Mouse (Mus musculus) MEL (cell line): ENCODE data around the gene Lgr6. TPM values are rescaled to one million over a fixed set of nuclear protein-coding genes. Genes with fewer than 3 reads are reported as not detected.
A peak's percentile ranks its signal among the peaks of the same experiment; 100 is the strongest.

ENCODE experiments used
- DNase-seq: peaks from one replicate; pipeline ENCODE4 v3.0.0; 2011; ENCODE audit warnings: low read depth, low spot score
- H3K27ac ChIP-seq: 2 replicates; pipeline ENCODE4 v1.5.1; 2012; ENCODE audit warnings: low read depth, mild to moderate bottlenecking, control low read depth, low read length, moderate library complexity; ENCODE audit not compliant: control insufficient read depth
- H3K27me3 ChIP-seq, 2 experiments: fragments of 150-350 bp in 1 of 2; sonication (generic) in 1 of 2; 2 replicates each; pipeline ENCODE4 v1.6.1; 2012; ENCODE audit warnings: low read length in 2 of 2, mild to moderate bottlenecking in 2 of 2, improper control_type of control experiment in 1 of 2, moderate library complexity in 1 of 2; ENCODE audit not compliant: insufficient read depth in 2 of 2, control insufficient read depth in 1 of 2
- H3K36me3 ChIP-seq, 2 experiments: 2 replicates each; pipeline ENCODE4 v1.6.1; 2012 to 2014; ENCODE audit warnings: low read length in 2 of 2, improper control_type of control experiment in 1 of 2, inconsistent platforms in 1 of 2, mild to moderate bottlenecking in 1 of 2; ENCODE audit not compliant: insufficient read depth in 2 of 2, control insufficient read depth in 1 of 2
- H3K4me1 ChIP-seq, 2 experiments: fragments of 150-350 bp in 1 of 2; sonication (generic) in 1 of 2; 2 replicates each; pipeline ENCODE4 v1.6.1; 2012; ENCODE audit warnings: low read length in 2 of 2, improper control_type of control experiment in 1 of 2, mild to moderate bottlenecking in 1 of 2; ENCODE audit not compliant: insufficient read depth in 2 of 2, control insufficient read depth in 1 of 2
- H3K4me3 ChIP-seq, 2 experiments: fragments of 150-350 bp in 1 of 2; sonication (generic) in 1 of 2; 2 replicates each; pipeline ENCODE4 v1.5.1; 2012; ENCODE audit warnings: low read depth in 2 of 2, low read length in 2 of 2, mild to moderate bottlenecking in 2 of 2, moderate library complexity in 2 of 2, control low read depth in 1 of 2, improper control_type of control experiment in 1 of 2; ENCODE audit not compliant: control insufficient read depth in 1 of 2, insufficient read depth in 1 of 2
- H3K79me2 ChIP-seq: 2 replicates; pipeline ENCODE4 v1.6.1; 2012; ENCODE audit warnings: mild to moderate bottlenecking, low read length, moderate library complexity; ENCODE audit not compliant: control insufficient read depth, poor library complexity, insufficient read depth
- H3K9ac ChIP-seq: 2 replicates; pipeline ENCODE4 v1.6.1; 2012; ENCODE audit warnings: low read depth, mild to moderate bottlenecking, control low read depth, low read length, moderate library complexity; ENCODE audit not compliant: control insufficient read depth, poor library complexity, severe bottlenecking
- H3K9me3 ChIP-seq: fragments of 150-350 bp; sonication (generic); replicated peaks from 2 replicates; pipeline ENCODE4 v1.6.1; 2012; ENCODE audit warnings: mild to moderate bottlenecking, low read length, improper control_type of control experiment, moderate library complexity; ENCODE audit not compliant: insufficient read depth
- BHLHE40 ChIP-seq: IDR thresholded peaks from 2 replicates; pipeline ENCODE4 v1.6.1; 2012; ENCODE audit warnings: low read depth, mild to moderate bottlenecking, inconsistent platforms, low read length, improper control_type of control experiment, borderline replicate concordance
- CHD2 ChIP-seq: IDR thresholded peaks from 2 replicates; pipeline ENCODE4 v1.6.1; 2011; ENCODE audit warnings: low read length, improper control_type of control experiment
- CTCF ChIP-seq, 3 experiments: IDR thresholded peaks in 2 of 3; conservative IDR thresholded peaks in 1 of 3; 2 replicates each; pipeline ENCODE4 v1.5.1; 2011 to 2012; ENCODE audit warnings: low read length in 3 of 3, low read depth in 2 of 3, mild to moderate bottlenecking in 2 of 3, improper control_type of control experiment in 1 of 3, inconsistent platforms in 1 of 3, mixed read lengths in 1 of 3, moderate library complexity in 1 of 3; ENCODE audit not compliant: control insufficient read depth in 1 of 3, insufficient read depth in 1 of 3, poor library complexity in 1 of 3, severe bottlenecking in 1 of 3
- E2F4 ChIP-seq: IDR thresholded peaks from 2 replicates; pipeline ENCODE4 v1.6.1; 2011; ENCODE audit warnings: low read depth, low read length, improper control_type of control experiment, borderline replicate concordance
- ELF1 ChIP-seq: IDR thresholded peaks from 2 replicates; pipeline ENCODE4 v1.6.1; 2014; ENCODE audit warnings: low read depth, mild to moderate bottlenecking, inconsistent platforms, low read length, improper control_type of control experiment, moderate library complexity
- EP300 ChIP-seq, 2 experiments: IDR thresholded peaks; 2 replicates each; pipeline ENCODE4 v1.6.1; 2011; ENCODE audit warnings: improper control_type of control experiment in 2 of 2, low read length in 2 of 2, low read depth in 1 of 2, mild to moderate bottlenecking in 1 of 2
- ETS1 ChIP-seq: IDR thresholded peaks from 2 replicates; pipeline ENCODE4 v1.6.1; 2012; ENCODE audit warnings: low read depth, mild to moderate bottlenecking, inconsistent platforms, low read length, improper control_type of control experiment, moderate library complexity
- GABPA ChIP-seq: IDR thresholded peaks from 2 replicates; pipeline ENCODE4 v1.6.1; 2012; ENCODE audit warnings: low read depth, mild to moderate bottlenecking, inconsistent platforms, low read length, improper control_type of control experiment, moderate library complexity
- GATA1 ChIP-seq: IDR thresholded peaks from 2 replicates; pipeline ENCODE4 v1.6.1; 2011; ENCODE audit warnings: low read depth, low read length, improper control_type of control experiment
- HCFC1 ChIP-seq: IDR thresholded peaks from 2 replicates; pipeline ENCODE4 v1.6.1; 2012; ENCODE audit warnings: low read depth, mild to moderate bottlenecking, inconsistent platforms, low read length, improper control_type of control experiment, moderate library complexity
- MAZ ChIP-seq: IDR thresholded peaks from 2 replicates; pipeline ENCODE4 v1.6.1; 2012; ENCODE audit warnings: low read depth, mild to moderate bottlenecking, inconsistent platforms, low read length, improper control_type of control experiment
- MXI1 ChIP-seq: IDR thresholded peaks from 2 replicates; pipeline ENCODE4 v1.6.1; 2011; ENCODE audit warnings: mild to moderate bottlenecking, low read depth, low read length, improper control_type of control experiment
- MYB ChIP-seq: IDR thresholded peaks from 2 replicates; pipeline ENCODE4 v1.6.1; 2011; ENCODE audit warnings: mild to moderate bottlenecking, low read depth, low read length, improper control_type of control experiment
- NRF1 ChIP-seq: IDR thresholded peaks from 2 replicates; pipeline ENCODE4 v1.6.1; 2014; ENCODE audit warnings: low read depth, mild to moderate bottlenecking, inconsistent platforms, low read length, improper control_type of control experiment, moderate library complexity; ENCODE audit not compliant: poor library complexity, insufficient read depth, severe bottlenecking
- POLR2A ChIP-seq, 2 experiments: IDR thresholded peaks; 2 replicates each; pipeline ENCODE4 v1.6.1; 2011 to 2012; ENCODE audit warnings: low read length in 2 of 2, mild to moderate bottlenecking in 2 of 2, control low read depth in 1 of 2, improper control_type of control experiment in 1 of 2, low read depth in 1 of 2, moderate library complexity in 1 of 2; ENCODE audit not compliant: control insufficient read depth in 1 of 2, insufficient read depth in 1 of 2, poor library complexity in 1 of 2
- POLR2AphosphoS2 ChIP-seq: IDR thresholded peaks from 2 replicates; pipeline ENCODE4 v1.6.1; 2011; ENCODE audit warnings: low read length, improper control_type of control experiment
- POLR2AphosphoS5 ChIP-seq: IDR thresholded peaks from 2 replicates; pipeline ENCODE4 v1.6.1; 2012; ENCODE audit warnings: low read depth, borderline replicate concordance, mild to moderate bottlenecking, inconsistent platforms, low read length, moderate library complexity, mixed read lengths
- RAD21 ChIP-seq: IDR thresholded peaks from 2 replicates; pipeline ENCODE4 v1.6.1; 2011; ENCODE audit warnings: mild to moderate bottlenecking, low read depth, low read length, improper control_type of control experiment
- RCOR1 ChIP-seq: IDR thresholded peaks from 2 replicates; pipeline ENCODE4 v1.6.1; 2012; ENCODE audit warnings: low read depth, mild to moderate bottlenecking, inconsistent platforms, low read length, improper control_type of control experiment
- SIN3A ChIP-seq: IDR thresholded peaks from 2 replicates; pipeline ENCODE4 v1.6.1; 2012; ENCODE audit warnings: low read length, improper control_type of control experiment, inconsistent platforms
- SMC3 ChIP-seq: IDR thresholded peaks from 2 replicates; pipeline ENCODE4 v1.6.1; 2011; ENCODE audit warnings: low read depth, low read length, improper control_type of control experiment
- TAL1 ChIP-seq: IDR thresholded peaks from 2 replicates; pipeline ENCODE4 v1.6.1; 2012; ENCODE audit warnings: mild to moderate bottlenecking, inconsistent platforms, low read length, moderate library complexity, mixed read lengths
- TCF12 ChIP-seq: IDR thresholded peaks from 2 replicates; pipeline ENCODE4 v1.6.1; 2014; ENCODE audit warnings: low read depth, mild to moderate bottlenecking, inconsistent platforms, low read length, improper control_type of control experiment, moderate library complexity
- UBTF ChIP-seq: IDR thresholded peaks from 2 replicates; pipeline ENCODE4 v1.6.1; 2012; ENCODE audit warnings: low read depth, mild to moderate bottlenecking, inconsistent platforms, low read length, improper control_type of control experiment, moderate library complexity, borderline replicate concordance; ENCODE audit not compliant: insufficient read depth
- USF1 ChIP-seq: IDR thresholded peaks from 2 replicates; pipeline ENCODE4 v1.6.1; 2014; ENCODE audit warnings: low read depth, mild to moderate bottlenecking, inconsistent platforms, low read length, improper control_type of control experiment, moderate library complexity
- USF2 ChIP-seq, 2 experiments: IDR thresholded peaks; 2 replicates each; pipeline ENCODE4 v1.6.1; 2011 to 2012; ENCODE audit warnings: improper control_type of control experiment in 2 of 2, low read length in 2 of 2, borderline replicate concordance in 1 of 2, inconsistent platforms in 1 of 2, low read depth in 1 of 2, mild to moderate bottlenecking in 1 of 2; ENCODE audit not compliant: insufficient read depth in 1 of 2
- ZC3H11A ChIP-seq: IDR thresholded peaks from 2 replicates; pipeline ENCODE4 v1.6.1; 2012; ENCODE audit warnings: low read depth, mild to moderate bottlenecking, inconsistent platforms, low read length, improper control_type of control experiment
- ZKSCAN1 ChIP-seq: IDR thresholded peaks from 2 replicates; pipeline ENCODE4 v1.6.1; 2012; ENCODE audit warnings: low read depth, mild to moderate bottlenecking, inconsistent platforms, low read length, improper control_type of control experiment, moderate library complexity
- ZMIZ1 ChIP-seq: IDR thresholded peaks from 2 replicates; pipeline ENCODE4 v1.6.1; 2012; ENCODE audit warnings: low read depth, mild to moderate bottlenecking, inconsistent platforms, low read length, improper control_type of control experiment, moderate library complexity
- ZNF384 ChIP-seq: IDR thresholded peaks from 2 replicates; pipeline ENCODE4 v1.6.1; 2012; ENCODE audit warnings: low read depth, mild to moderate bottlenecking, inconsistent platforms, low read length, improper control_type of control experiment
- polyA plus RNA-seq, 2 experiments: library from polyadenylated mRNA; stranded (reverse) in 1 of 2; unstranded in 1 of 2; fragments of >175 nt in 1 of 2; fragments of >200 nt in 1 of 2; gene quantifications; 2 replicates each; pipeline versions ENCODE4 v1.2.1 to v1.2.4; 2012; ENCODE audit warnings: low replicate concordance in 2 of 2, low read depth in 1 of 2; ENCODE audit not compliant: insufficient read length in 2 of 2, insufficient read depth in 1 of 2, missing spikeins in 1 of 2
- total RNA-seq: library from RNA; depleted of rRNA; stranded (reverse); fragments of 300-350 nt; gene quantifications from 2 replicates; pipeline ENCODE4 v1.2.3, GENCODE M21; 2012

The Lgr6 gene
- total and polyA plus RNA-seq, 3 experiments, result 0.04 to 0.10 TPM; not detected in 1

- peak; percentile 37 for DNase-seq
- TF ChIP-seq RAD21 (peak; percentile 28), ELF1 (no peak), ZC3H11A (0 out of 2 replicates have a peak, but pooled peaks have one; percentile 6), ZKSCAN1 (no peak), POLR2AphosphoS5 (no peak), RCOR1 (no peak), CHD2 (no peak), E2F4 (no peak), ETS1 (no peak), MXI1 (no peak), POLR2A (IDR thresholded peaks at IDR 0.05; ENCODE audit: control insufficient read depth in 1 of 2, insufficient read depth in 1 of 2, low read depth in 1 of 2, low read length in 2 of 2, poor library complexity in 1 of 2) (no peak), MYB (no peak), HCFC1 (no peak), GATA1 (no peak), BHLHE40 (no peak), UBTF (no peak), GABPA (no peak), ZNF384 (no peak), NRF1 (no peak), SMC3 (peak; percentile 31; the same call in 1 of the 2 replicates), CTCF (IDR thresholded peaks at IDR 0.05 in 2 of 3, conservative IDR thresholded peaks at IDR 0.05 in 1 of 3; ENCODE audit: control insufficient read depth in 1 of 3, insufficient read depth in 1 of 3, low read depth in 2 of 3, low read length in 3 of 3, poor library complexity in 1 of 3, severe bottlenecking in 1 of 3) (peak; percentile 40 to 58 (median 54); a peak in 5 of 6 replicates), ZMIZ1 (no peak), TAL1 (no peak), EP300 (IDR thresholded peaks at IDR 0.05; ENCODE audit: low read depth in 1 of 2, low read length in 2 of 2) (no peak), POLR2AphosphoS2 (no peak), USF1 (no peak), SIN3A (no peak), TCF12 (no peak), USF2 (IDR thresholded peaks at IDR 0.05; ENCODE audit: borderline replicate concordance in 1 of 2, insufficient read depth in 1 of 2, low read depth in 1 of 2, low read length in 2 of 2) (no peak), MAZ (no peak)
- H3K9me3 ChIP-seq, result no peaks in the 10 kb centered on the region
- H3K27ac ChIP-seq, result no peak overlapping the region
- H3K9ac ChIP-seq, result no peak overlapping the region
- H3K79me2 ChIP-seq, result no peaks in the 10 kb centered on the region
- no peak overlapping the region for H3K4me3 ChIP-seq
- no peaks in the 10 kb centered on the region for H3K27me3 ChIP-seq
- peaks cover 0 to 6% of the 10 kb centered on the region in 2 experiments; a peak in 1 of 4 replicates for H3K4me1 ChIP-seq
- H3K36me3 ChIP-seq, result 0 out of 4 replicates have a peak, but pooled peaks cover 0 to 4% of the 10 kb centered on the region in 2 experiments
Observed at GRCm38 (mm10) chr1:135108611-135109010, 3.5 kb upstream of the Lgr6 start.
